Mouse (Mus musculus) limb, embryonic 14.5 days (tissue): ENCODE results near the gene Dolk. TPM values are rescaled to one million over a fixed set of nuclear protein-coding genes. Genes with fewer than 3 reads are reported as not detected.

Experiments
- ATAC-seq: fragments of 200-750 bp; cut with Nextera tagmentation; 2 replicates; pipeline ENCODE4 v1.8.0; 2017; ENCODE audit warnings: low read depth, moderate number of reproducible peaks, moderate TSS enrichment; ENCODE audit not compliant: low FRiP score
- DNase-seq: peaks from one replicate; pipeline ENCODE4 v3.0.0-alpha.2; 2015; ENCODE audit warnings: low spot score
- H3K27ac ChIP-seq: fragments of 300-500 bp; sonication (generic); replicated peaks from 2 replicates; pipeline ENCODE4 v1.5.1; 2014; ENCODE audit warnings: low read depth, mild to moderate bottlenecking, low read length, moderate library complexity, mixed read lengths
- H3K27me3 ChIP-seq: fragments of 300-500 bp; sonication (generic); 2 replicates; pipeline ENCODE4 v1.6.1; 2014; ENCODE audit warnings: low read length, mixed read lengths; ENCODE audit not compliant: control insufficient read depth, insufficient read depth
- H3K36me3 ChIP-seq: fragments of 300-500 bp; sonication (generic); 2 replicates; pipeline ENCODE4 v1.6.1; 2014; ENCODE audit warnings: mild to moderate bottlenecking, low read length, moderate library complexity, mixed read lengths; ENCODE audit not compliant: control insufficient read depth, insufficient read depth
- H3K4me1 ChIP-seq: fragments of 300-500 bp; sonication (generic); 2 replicates; pipeline ENCODE4 v1.6.1; 2014; ENCODE audit warnings: antibody characterized with exemption, low read length, mixed read lengths; ENCODE audit not compliant: control insufficient read depth, insufficient read depth
- H3K4me2 ChIP-seq: fragments of 300-500 bp; sonication (generic); replicated peaks from 2 replicates; pipeline ENCODE4 v1.6.1; 2014; ENCODE audit warnings: low read depth, mild to moderate bottlenecking, low read length, moderate library complexity; ENCODE audit not compliant: severe bottlenecking
- H3K4me3 ChIP-seq: fragments of 300-500 bp; sonication (generic); replicated peaks from 2 replicates; pipeline ENCODE4 v1.5.1; 2014; ENCODE audit warnings: low read length
- H3K9ac ChIP-seq: fragments of 300-500 bp; sonication (generic); 2 replicates; pipeline ENCODE4 v1.6.1; 2014; ENCODE audit warnings: mild to moderate bottlenecking, low read depth, low read length, moderate library complexity; ENCODE audit not compliant: severe bottlenecking
- H3K9me3 ChIP-seq: fragments of 300-500 bp; sonication (generic); 2 replicates; pipeline ENCODE4 v1.6.1; 2016; ENCODE audit warnings: low read length; ENCODE audit not compliant: control insufficient read depth
- POLR2A ChIP-seq: fragments of 200-500 bp; IDR thresholded peaks from 2 replicates; pipeline ENCODE4 v1.8.0; 2012; ENCODE audit warnings: inconsistent platforms, mild to moderate bottlenecking, moderate library complexity, borderline replicate concordance; ENCODE audit not compliant: insufficient read depth, insufficient read length; ENCODE audit errors: extremely low read depth
- WGBS: fragments of 180-500 bp; shearing (Covaris S2); extraction: QIAGEN DNeasy Blood & Tissue Kit; methylation state at CpG from one replicate; pipeline ENCODE4 v1.1.7; 2014; 5-methylcytosine and 5-hydroxymethylcytosine counted together
- polyA plus RNA-seq, 2 experiments: library from polyadenylated mRNA; depleted of rRNA in 1 of 2; stranded (reverse) in 1 of 2; unstranded in 1 of 2; fragments of >200 nt; fragmentation: Nextera tagmentation in 1 of 2; extraction: Ambion mirVana in 1 of 2; gene quantifications; 2 replicates each; pipeline versions ENCODE4 v1.2.1 to v1.2.3; 2012 to 2014

Dolk gene
- polyA plus RNA-seq (2012; rRNA removed) = 13.8 and 19.0 TPM in 2 replicates
- polyA plus RNA-seq (2014; fragmentation: Nextera tagmentation; extraction: Ambion mirVana) = 31.0 and 32.4 TPM in 2 replicates

GRCm38 (mm10) chr2:30286192-30287026 lies at the start of gene Dolk, which contains the start of gene Nup188:
Gene Dolk, minus strand, starts transcription at chr2:30286334.
Gene Nup188, plus strand, starts transcription at chr2:30286397.
- Histone ChIP-seq H3K4me3 (peak within 1 kb of the TSS; percentile 96), H3K27ac (0 out of 2 replicates have a peak within 1 kb of the TSS, but pooled peaks have one; percentile 61), H3K9ac (peak within 1 kb of the TSS; percentile 88), H3K4me1 (peaks cover 14% of the 10 kb centered on the region), H3K36me3 (peaks cover 12% of the 10 kb centered on the region; the same call in 1 of the 2 replicates), H3K4me2 (peak within 1 kb of the TSS; percentile 94), H3K9me3 (no peaks in the 10 kb centered on the region), H3K27me3 (no peaks in the 10 kb centered on the region)
- DNase-seq = peak; percentile 93
- peak; percentile 95 for ATAC-seq
- peak; percentile 70; the same call in 1 of the 2 replicates for TF ChIP-seq POLR2A
- WGBS = under 1% methylated on average over 62 of the region's 68 CpGs

- H3K9me3 ChIP-seq = no peaks in the 10 kb centered on the region
- H3K36me3 ChIP-seq = peaks cover 97% of the 10 kb centered on the region
- no peak overlapping the region for H3K9ac ChIP-seq
- ATAC-seq = no peak
- WGBS = 95% methylated on average over 2 of the region's 2 CpGs
- H3K4me2 ChIP-seq = no peak overlapping the region
- no peak for TF ChIP-seq POLR2A
- no peak for DNase-seq
- no peaks in the 10 kb centered on the region for H3K4me1 ChIP-seq
- H3K27ac ChIP-seq = no peak overlapping the region
- H3K27me3 ChIP-seq = no peaks in the 10 kb centered on the region
- H3K4me3 ChIP-seq = no peak overlapping the region
These were observed 49.2 kb upstream of the Dolk start for GRCm38 (mm10) chr2:30335324-30335723.

- no peak overlapping the region for H3K27ac ChIP-seq
- no peak overlapping the region for H3K4me3 ChIP-seq
- TF ChIP-seq POLR2A = no peak
- DNase-seq (no peak), ATAC-seq (no peak)
- H3K27me3 ChIP-seq = no peaks in the 10 kb centered on the region
- H3K4me2 ChIP-seq = no peak overlapping the region
- WGBS = 92% methylated on average over 3 of the region's 3 CpGs
- no peaks in the 10 kb centered on the region for H3K9me3 ChIP-seq
- H3K36me3 ChIP-seq = peaks cover 98% of the 10 kb centered on the region
- H3K4me1 ChIP-seq = no peaks in the 10 kb centered on the region
- no peak overlapping the region for H3K9ac ChIP-seq
These were observed 42.7 kb upstream of the Dolk start for GRCm38 (mm10) chr2:30328791-30329190.

- H3K9ac ChIP-seq = no peak overlapping the region
- no peak overlapping the region for H3K4me3 ChIP-seq
- ATAC-seq (no peak), DNase-seq (no peak)
- TF ChIP-seq POLR2A = no peak
- 90% methylated on average over 7 of the region's 7 CpGs for WGBS
- H3K27ac ChIP-seq = no peak overlapping the region
- peaks cover 98% of the 10 kb centered on the region for H3K36me3 ChIP-seq
- H3K4me2 ChIP-seq = no peak overlapping the region
- H3K9me3 ChIP-seq = no peaks in the 10 kb centered on the region
- H3K4me1 ChIP-seq = no peaks in the 10 kb centered on the region
- no peaks in the 10 kb centered on the region for H3K27me3 ChIP-seq
These were observed 41.1 kb upstream of the Dolk start for GRCm38 (mm10) chr2:30327276-30327675.

- DNase-seq (no peak), ATAC-seq (no peak)
- Histone ChIP-seq H3K4me1 (no peaks in the 10 kb centered on the region), H3K9me3 (no peaks in the 10 kb centered on the region), H3K27ac (no peak overlapping the region), H3K27me3 (no peaks in the 10 kb centered on the region), H3K4me3 (no peak overlapping the region), H3K4me2 (no peak overlapping the region), H3K9ac (no peak overlapping the region), H3K36me3 (peaks cover 99% of the 10 kb centered on the region)
- no peak for TF ChIP-seq POLR2A
- 94% methylated on average over 5 of the region's 5 CpGs for WGBS
These were observed 39.2 kb upstream of the Dolk start for GRCm38 (mm10) chr2:30325296-30325695.
